Mouse (Mus musculus) spleen, postnatal 36 days (tissue): ENCODE results near the gene Cldn5.

Experiments used
- DNase-seq, 2 experiments: peaks; one replicate each; pipeline ENCODE4 v3.0.0; 2022; ENCODE audit warnings: low spot score in 2 of 2, mixed read lengths in 1 of 2

Gene Cldn5

DNA sequence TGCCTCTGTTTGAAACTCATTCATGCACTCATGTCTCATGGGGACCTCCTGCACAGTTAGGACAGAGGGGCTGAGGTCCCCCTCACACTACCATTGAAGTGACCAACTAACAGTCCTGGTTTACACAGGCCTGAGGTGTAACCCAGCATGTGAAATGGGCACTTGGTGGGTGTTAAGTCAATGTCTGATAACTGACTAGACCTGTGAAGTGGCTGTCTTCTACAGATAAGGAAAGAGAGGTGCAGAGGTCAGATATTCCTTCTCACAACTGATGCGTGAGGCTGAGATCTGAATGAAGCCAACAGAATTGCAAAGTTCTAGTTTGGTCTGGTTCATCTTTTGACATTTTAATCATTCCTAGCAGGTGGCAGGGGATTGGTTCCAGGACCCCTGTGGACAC lies 8.8 kb downstream of the Cldn5 start:
- DNase-seq: no peak

DNA sequence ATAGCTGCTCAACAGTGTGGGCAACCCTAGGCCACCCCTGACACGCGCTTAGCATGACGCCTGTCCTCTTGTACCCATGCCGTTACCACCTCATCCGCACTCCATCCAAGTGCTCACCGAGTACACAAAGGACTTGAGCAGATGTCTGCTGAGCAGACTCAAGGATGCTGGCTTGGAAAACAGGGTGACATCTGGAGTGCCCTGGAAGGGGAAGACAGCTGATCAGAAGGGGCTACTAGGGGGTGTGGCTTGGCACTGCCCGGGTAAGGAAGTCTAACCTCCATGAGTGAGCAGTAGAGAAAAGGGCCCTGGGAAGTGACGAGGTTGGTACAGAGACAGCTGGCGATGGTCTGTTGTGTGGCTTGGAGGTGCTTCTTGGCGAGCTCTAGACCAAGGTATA lies 10.0 kb downstream of the Cldn5 start:
- no peak for DNase-seq

DNA sequence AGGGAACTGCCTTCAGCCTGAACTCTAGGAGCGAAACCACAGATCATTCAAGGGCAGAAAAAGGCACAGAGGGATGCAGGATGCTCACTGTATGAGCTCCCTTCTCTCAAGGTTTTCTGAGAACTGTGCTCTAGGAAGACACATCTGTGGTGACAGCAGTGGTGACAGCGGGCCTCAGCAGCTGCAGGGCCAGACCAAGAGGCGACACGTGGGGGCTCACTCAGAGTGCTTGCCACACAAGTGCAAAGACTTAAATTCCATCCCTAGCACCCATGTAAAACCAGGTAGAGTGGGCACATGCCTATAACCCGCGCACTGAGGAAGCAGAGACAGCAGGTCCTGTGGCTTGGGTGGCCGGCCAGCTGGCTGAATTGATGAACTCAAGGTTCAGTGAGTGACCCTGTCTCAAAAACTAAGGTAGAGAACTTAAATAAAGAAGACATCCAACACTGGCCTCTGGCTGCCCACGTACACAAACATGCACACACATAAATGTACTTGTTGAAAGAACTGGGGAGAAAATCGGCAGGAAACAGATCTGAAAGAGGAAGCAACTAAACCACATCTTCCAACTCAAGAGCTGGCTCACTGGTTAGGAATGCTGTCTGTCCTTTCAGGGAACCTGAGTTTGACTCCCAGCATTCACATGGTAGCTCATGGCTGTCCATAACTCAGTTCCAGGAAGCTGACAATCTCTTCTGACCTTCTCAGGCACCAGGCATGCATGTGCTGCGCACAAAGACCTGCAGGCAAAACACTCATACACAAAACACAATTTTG lies 12.2 kb downstream of the Cldn5 start:
- DNase-seq: no peak

DNA sequence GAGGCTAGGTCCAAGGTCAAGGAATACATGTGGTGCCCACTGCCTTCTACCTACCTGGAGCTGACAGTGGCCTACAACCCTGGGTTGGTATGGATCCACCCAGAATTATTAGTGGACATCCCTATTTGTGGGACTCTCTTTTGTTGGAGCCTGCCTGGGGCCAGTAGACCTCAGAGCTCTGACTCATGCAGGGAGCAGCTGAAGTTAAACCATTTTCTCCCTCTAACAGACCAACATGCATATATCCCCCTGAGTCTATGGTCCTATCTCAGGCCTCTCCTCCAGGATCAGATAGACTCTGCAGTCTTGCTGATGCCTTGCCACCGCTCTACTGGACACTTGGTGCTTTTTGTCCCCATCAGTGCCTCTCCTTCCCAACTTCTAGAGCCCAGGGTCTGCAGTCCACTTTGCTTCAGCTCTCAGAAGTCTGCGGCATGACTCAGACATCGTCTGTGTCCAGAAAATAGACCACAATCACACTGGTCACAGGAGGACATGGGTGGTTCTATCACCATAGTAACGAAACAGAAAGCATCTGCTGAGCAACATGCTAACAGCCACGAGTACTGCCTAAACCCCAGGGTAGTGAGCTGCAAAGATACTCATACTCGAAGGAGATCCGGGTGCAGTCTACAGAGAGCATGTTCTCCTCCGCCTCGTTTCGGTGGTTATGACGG lies 18.7 kb downstream of the Cldn5 start:
- no peak for DNase-seq

DNA sequence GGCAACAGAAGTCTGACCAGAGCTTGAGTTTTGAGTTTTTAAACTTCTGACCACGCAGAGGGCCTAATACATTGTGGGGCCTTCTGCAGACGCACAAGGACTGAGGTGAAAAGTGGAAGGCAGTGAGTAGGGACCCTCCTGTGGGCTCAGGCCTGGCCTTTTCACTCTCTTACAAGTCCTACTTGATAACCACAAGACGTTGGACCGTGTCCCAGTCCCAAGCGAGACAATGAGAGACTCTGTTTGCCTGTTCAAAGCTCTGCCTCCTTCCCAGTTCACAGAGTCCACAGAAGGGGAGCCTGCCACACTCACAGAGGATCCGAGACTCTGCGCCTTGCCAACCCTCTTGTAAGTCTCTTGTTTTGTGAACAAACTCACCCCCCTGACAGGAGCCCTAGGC lies 20.0 kb downstream of the Cldn5 start:
- no peak for DNase-seq

DNA sequence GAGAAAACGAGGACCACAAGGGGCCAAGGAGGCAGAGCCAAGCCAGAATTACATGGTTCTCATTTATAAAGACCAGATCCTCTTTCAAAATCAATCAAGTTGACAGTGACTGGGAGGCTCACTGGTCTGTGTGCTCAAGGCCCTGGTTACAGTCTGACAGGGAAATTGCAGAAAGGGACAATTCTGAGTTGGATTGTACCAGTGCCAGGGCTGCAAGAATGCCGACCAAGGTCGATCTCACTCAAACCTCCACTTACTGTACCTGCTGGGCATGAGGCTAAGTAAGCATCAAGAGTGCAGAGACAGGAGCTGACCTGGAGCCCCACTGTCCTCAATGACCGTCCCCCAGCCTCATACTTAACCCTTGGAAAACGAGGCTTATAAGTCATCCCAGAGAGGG lies 21.5 kb downstream of the Cldn5 start:
- no peak for DNase-seq

DNA sequence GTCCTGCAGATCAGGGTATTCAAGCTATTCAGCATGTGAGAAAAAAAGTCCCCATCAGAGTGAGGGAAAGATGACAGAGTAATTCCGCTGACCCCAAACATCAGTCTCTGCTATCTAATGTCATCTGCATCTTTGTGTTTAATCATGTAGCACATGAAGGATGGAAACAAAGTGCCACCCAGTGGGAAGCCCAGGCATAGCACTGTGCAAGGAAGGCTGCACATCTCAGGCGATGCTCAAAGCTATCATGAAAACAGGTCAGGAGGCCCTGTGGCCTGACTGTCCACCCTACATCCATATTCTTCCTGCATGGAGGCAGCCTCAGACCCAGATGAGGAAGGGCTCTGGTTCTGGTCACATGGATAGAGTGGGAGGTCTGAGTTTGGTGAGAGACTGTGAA lies 22.2 kb downstream of the Cldn5 start:
- no peak for DNase-seq

DNA sequence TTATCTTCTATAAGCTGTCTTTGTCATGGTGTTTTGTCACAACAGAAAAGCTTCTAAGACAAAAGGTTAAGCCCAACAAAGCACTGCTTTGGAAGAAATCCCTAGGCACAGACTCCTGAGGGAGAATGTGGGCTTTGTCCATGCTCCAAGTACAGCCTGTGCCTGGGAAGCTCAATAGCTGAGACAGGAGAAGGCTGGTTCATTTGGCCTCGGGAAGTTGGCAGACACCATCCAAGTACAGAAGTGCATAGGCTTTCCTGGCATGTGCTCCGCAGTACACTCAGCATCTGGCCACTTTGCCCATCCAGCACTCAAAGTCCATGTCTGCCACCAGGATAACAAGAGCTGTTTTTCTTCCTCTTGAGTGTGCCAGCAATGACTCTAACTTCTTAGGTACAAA lies 29.1 kb downstream of the Cldn5 start:
- no peak for DNase-seq

DNA sequence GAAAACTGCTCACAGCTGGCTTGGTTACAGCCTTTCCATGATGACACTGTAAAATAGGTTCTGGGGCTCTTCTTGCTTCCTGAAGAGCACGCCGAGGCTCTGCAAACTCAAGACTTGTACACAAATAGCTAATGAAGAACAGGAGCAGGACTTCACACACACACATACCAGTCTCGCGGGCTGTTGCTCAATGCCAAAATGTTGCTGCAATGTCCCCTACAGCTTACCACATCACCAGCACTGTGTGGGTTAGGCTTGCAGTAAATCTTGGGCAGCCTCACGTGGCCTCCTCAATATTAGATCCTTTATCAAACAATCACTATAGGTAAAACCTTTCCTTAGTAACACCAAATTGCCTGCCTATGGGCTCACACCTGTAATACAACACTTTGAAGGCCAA lies 32.4 kb downstream of the Cldn5 start:
- DNase-seq: no peak

DNA sequence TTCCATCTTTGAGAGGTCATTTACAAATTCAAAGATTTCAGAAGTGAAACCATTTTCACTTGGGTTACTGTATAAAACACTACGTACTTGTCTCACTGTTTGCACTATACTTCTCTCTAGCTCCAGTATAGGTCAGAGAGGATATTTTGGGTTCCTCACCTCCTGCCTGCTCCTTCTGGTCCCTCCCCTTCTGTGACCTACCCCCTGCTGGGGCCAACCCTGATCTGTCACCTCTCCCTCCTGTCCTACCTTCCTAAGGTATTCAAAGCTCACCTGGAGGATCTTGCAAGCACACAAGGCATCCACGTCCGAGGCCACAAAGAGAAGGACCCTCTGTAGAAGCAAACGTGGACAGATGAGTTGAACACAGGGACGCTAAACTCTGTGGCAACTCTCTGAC lies 34.4 kb downstream of the Cldn5 start:
- no peak for DNase-seq

DNA sequence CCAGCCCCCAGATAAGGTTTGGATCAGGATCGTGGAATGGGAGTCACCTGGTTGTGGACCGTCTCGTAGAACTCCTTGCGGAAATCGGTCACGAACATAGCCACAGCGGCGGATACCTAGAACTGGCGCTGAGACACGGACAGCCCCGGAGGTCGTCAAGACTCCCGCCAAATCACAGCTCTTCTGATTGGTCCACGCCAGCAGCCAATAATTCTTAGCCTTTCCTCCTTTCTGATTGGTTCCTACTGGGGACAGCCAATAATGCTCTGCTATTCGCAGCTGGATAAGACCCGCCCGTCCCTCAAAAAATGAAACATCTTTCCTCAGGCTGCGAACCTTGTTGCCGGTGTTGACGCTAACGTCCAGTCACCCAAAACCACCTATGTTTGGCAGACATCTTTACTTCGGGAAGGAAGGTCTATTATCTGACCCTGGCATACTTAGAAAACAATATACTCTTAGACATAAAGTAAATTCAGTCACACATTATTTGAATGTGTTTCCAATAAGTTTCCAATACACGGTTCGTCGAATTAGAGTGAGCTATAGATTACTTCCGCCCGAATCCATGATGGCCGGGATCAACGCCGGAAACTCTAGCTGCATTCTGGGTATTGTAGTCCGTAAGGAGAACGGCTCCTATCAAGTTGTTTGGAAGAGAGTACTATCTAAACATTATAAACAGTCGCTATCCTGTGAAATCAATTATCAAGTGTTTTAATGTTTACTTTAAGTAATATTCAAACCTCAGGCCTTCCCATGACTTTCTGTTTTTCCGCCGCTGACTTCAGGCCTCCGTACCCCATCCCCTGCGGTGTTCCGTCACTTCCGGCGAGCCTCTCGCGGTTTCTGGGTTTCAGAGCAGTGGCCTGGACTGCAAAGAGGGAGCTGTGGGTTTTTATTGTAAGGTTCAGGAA lies 35.1 kb downstream of the Cldn5 start, which contains the start of the genes Ufd1 and Cdc45:
TSS of gene Ufd1 (plus strand) at position 312 of the 917 bp plus-strand sequence.
TSS of gene Cdc45 (minus strand) at position 520 of the 917 bp plus-strand sequence.
- DNase-seq: peak; percentile 90 to 94

DNA sequence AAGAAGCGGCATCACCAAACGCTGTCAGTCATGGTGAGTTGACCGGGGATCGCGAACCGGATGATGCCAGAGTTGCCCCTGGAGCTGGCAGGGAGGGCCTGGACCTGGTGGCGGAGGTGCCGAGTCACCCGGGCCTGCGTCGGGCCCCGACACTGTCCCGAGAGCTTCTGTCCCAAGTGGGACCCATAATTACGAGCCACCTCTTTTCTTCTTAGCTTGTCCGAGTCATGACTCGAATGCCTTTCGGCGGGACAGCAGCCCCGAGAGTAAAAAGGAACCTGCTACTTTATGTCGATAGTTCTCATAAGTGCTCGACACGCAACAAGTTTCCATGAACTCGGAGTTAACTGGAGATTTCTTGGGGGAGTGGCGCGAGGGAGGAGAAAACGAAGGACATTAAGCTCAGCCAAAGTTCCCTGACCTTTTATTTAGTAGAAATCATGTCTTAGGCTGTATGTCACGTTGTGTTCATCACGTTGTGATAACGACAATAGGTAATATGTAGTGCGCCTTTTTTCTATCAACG lies 35.8 kb downstream of the Cldn5 start:
- no peak for DNase-seq

DNA sequence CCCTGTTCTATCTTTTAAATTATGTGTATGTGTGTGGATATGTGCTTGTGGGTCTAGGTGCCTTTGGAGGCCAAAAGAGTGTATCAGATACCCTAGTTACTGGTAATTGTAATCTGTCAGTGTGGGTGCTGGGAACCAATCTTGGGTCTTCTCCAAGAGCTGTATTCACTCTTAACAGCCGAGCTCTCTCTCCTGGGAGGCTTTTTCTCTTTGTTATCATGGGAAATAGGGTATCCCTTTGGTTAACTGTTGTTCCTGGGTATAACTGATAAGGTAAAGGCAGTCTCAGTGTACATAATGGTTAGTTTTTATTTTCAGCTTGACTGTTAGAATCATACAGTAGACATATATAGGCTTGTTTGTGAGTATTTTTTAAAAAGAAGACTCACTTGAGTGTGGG lies 45.7 kb downstream of the Cldn5 start:
- DNase-seq: no peak

DNA sequence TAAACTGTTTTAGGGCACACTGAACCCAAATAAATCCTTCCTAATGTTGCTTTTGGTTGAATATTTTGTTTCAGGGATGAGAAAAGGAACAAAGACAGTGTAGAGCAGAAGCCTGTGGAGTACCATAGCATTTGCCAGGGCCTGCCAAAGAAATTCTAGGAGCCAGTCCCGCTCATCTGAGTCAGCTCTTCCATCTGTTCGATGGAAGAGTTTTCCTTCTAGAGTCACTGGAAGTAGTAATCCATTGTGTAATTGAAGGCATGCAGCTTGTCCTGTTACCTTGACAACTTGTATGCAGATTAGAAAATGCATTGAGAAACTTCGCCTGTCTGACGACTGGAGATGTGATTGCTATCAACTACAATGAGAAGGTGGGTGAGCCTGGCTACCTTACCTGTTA lies 46.3 kb downstream of the Cldn5 start:
- DNase-seq: no peak
